Mouse (Mus musculus) neutrophil, adult 65 days (primary cell): ENCODE results near the gene Rnf4. TPM values are rescaled to one million over a fixed set of nuclear protein-coding genes. Genes with fewer than 3 reads are reported as not detected.

Source experiments
- total RNA-seq: library from RNA; stranded (reverse); gene quantifications from 2 replicates; pipeline ENCODE4 v1.2.4, GENCODE M21; 2023

Gene Rnf4
- total RNA-seq, result 150 and 201 TPM in 2 replicates

DNA sequence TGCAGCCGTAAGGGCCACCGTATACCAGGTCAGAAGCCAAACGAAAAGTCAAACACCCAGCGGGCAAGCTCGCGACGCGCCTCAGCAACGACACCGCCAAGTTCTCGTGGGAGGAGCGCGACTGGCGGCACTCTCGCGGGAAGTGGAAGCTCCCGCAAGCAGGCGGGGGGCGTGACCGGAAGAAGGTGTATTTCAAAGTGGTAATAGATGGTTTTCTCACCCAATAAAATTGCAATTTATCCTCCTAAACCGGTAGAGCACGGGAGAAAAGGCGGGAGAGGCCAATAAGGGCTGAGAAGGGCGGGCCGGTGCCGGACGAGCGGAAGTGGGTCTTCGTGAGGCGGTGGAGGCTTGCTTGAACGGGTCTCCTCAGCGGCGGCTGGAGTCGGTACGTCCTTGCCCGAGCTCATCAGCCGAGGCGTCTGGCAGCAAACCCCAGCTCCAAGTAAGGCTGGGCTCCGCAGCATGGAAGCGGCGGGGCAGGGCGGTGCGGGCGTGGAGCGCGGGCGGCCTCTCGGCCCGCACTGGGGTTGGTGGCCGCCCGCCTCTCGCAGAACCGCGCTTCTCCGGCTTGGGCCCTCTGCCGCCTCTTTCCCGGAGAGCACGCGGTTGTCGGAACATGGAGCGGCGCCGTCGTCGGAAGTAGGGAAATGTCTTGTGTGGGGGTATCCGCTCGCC is at the start of gene Rnf4:
TSS of gene Rnf4 (plus strand) at position 193 of the 678 bp plus-strand sequence.

DNA sequence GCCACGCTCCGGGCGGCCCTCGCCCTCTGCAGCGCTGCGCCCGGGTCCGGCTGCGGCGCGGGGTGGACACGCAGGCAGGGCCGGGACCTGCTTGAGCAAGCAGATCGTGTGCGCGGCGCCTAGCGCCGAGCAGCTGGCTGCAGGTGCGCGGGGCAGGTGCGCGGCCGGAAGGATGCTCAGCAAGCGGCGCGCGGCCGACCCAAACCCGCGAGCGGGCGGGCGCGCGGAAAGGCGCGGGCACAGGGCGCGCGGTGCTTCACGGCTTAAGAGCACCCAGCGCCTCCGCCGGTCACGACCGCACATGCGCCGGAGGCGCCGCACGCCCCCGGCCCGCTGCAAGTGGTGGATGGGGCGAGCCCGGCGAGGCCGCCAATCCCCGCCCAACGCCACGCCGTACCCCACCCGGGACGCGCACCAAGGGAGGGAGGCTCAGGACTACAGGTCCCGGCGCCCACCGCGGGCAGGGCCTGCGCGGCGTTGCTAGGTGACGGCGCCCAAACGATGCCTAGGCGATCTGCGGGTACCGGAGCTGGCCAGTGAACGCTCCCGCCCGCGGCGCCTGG is 47.9 kb upstream of the Rnf4 start, which contains the start of the genes Zfyve28 and Cfap99:
TSS of gene Zfyve28 (minus strand) at position 296 of the 563 bp plus-strand sequence.
TSS of gene Cfap99 (plus strand) at position 447 of the 563 bp plus-strand sequence.

DNA sequence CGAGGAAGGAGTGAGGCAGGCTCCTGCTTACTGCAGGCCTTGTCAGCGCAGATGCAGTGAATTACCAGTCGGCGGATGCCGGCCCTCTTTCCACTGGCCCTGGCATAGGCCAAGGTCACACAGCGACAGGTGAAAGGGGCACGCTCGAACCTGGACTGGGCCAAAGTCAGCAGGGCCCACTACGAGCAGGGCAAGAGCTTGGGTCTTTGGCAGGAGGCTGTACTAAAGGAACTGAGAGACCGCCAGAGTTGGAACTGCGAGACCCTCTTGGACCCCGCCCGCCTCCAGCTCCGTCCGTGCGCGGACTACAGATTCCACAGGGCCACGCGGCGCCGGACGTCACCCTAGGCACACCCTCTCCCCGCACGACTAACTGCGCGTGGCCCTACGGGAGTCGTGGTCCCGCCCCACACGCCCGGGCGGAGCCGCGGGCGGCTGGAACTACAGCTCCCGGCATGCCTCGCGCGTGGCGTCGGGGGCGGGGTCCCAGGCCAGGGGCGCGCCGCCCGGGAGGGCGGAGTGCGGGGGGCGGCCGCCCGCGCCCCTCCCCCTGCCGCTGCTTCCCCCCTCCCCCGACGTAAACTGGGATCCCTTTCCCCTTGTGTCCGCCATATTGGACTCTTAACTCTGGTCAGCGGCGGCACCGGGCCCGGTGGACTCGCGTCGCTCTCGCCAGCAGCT is 33.4 kb downstream of the Rnf4 start, which contains the start of gene Fam193a:
TSS of gene Fam193a (plus strand) at position 593 of the 681 bp plus-strand sequence.

Other genes starting within 250 kb of the Rnf4 start
- gene Poln, start 166.8 kb upstream of the Rnf4 start, total RNA-seq, result 0.28 and 1.1 TPM in 2 replicates
- gene Haus3, start 166.8 kb upstream of the Rnf4 start, total RNA-seq, result 19.2 and 21.9 TPM in 2 replicates
- gene Mxd4, start 148.6 kb upstream of the Rnf4 start, total RNA-seq, result 54.1 and 75.9 TPM in 2 replicates
- 1.5 and 3.0 TPM in 2 replicates for gene Zfyve28, start 47.8 kb upstream of the Rnf4 start, total RNA-seq
- gene Cfap99, start 47.7 kb upstream of the Rnf4 start, total RNA-seq, result not detected in 2 replicates
- gene Fam193a, start 33.6 kb downstream of the Rnf4 start, total RNA-seq, result 43.1 and 44.6 TPM in 2 replicates
- gene Tnip2, start 177.7 kb downstream of the Rnf4 start, total RNA-seq, result 15.0 and 18.3 TPM in 2 replicates
- 82.3 and 93.5 TPM in 2 replicates for gene Sh3bp2, start 189.5 kb downstream of the Rnf4 start, total RNA-seq
- gene Add1, start 237.4 kb downstream of the Rnf4 start, total RNA-seq, result 187 and 193 TPM in 2 replicates